Mouse (Mus musculus) c-Kit-negative CD71-positive TER-119-positive erythroid progenitor cells, embryonic 14.5 days (primary cell): Measurements from ENCODE around the gene Sec22c.

Source experiments
- DNase-seq: peaks from one replicate; pipeline ENCODE4 v3.0.0-alpha.2; 2013; ENCODE audit warnings: low read depth, low spot score

Sec22c gene

GRCm38 (mm10) chr9:121647026-121647425 is 58.3 kb downstream of the Sec22c start:
- no peak for DNase-seq

DNA sequence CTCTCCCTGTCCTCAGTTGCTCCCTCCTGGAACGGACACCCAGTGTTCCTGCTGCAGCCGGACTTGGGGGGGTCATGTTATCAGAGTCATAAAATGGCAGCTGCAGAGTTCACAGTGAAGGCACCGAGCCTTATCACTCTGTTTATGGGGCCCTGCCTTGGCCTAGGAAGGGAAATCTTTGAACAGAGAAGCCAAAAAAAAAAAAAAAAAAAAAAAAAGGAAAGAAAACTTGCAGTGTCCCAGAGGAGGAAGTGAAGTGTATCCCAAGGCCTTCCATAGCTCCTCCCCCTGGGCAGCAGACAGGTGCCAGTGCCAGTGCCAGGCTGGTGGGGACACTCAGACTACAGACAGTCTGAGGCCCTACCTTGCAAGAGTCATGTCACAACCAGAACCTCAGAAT is 60.4 kb downstream of the Sec22c start:
- DNase-seq, result no peak

DNA sequence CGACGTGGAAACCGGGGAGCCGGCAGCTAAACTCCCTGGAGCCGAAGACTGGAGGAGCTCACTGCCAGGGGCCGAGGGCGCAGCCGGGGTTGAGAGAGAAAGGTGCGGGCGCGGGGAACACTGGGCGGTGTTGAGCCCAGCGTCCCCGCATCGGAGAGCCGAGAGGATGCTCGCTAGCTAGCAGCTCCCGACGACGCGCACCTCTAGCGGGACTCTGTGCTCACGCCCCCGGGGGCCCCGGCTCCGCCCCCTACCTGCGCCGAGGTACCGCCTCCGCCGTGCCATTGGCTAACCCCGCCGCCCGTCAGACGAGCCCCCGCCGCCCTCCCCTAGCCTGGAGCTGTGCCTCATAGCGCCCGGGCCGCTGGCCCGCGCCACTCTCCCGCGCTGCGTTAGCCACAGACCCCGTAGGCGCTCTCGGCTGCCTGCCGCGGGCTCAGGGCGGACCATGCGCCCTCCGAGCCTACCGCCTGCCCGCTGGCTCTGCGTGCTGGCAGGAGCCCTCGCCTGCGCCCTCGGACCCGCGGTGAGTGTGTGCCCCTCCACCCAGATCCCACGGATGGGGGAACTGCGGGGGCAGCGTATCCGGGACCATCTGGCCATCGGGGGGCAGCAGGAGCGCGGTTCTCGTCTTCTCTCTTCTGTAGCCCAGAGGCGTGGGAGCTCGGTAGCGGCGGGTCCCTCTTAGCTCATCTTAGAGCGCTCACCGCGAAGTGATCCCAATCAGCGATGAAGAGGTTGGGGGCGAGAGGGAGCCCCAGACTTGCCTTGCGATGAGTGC is 62.7 kb downstream of the Sec22c start, which contains the start of gene Vipr1:
Gene Vipr1, plus strand, starts transcription at position 316 of the 781 bp plus-strand sequence.
- DNase-seq, result no peak

- no peak for DNase-seq
Observed at GRCm38 (mm10) chr9:121642001-121642400, 63.3 kb downstream of the Sec22c start, which contains the start of gene Lyzl4. TSS of gene Lyzl4 (minus strand) at chr9:121642096.

DNA sequence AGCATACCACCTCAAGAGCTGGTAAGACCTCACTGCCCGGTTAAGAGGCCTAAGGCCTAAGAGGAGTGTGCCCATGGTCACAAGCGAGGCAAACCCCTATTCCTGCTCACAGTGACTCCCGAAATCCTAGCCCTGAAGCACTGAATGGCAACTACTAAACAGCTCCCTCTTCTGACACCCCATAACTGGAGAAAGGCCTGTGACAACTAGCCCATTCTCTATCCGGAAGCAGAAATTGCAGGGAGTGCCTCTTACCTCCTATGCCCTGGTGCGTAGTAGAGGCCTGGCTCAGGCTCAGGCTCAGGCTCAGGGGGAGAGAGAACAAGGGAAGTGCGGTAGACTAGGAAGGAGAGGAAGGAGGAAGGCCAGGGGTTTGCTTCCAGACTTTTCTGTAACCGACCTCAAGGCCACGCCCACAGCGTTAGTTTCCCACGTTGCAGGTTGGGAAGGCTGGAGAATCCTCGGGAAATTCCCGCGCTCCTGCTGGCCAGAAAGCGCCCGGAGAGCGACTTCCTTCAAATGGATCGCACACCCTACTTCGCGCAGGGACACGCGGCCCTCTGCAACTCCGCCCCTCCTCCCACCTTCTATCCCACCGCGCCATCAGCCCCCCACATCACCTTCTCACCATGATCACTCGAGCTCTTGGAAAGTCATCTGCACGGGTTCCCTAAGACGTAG is 63.9 kb downstream of the Sec22c start:
- no peak for DNase-seq

- DNase-seq, result no peak
Observed at GRCm38 (mm10) chr9:121639790-121640189, 65.5 kb downstream of the Sec22c start.

DNA sequence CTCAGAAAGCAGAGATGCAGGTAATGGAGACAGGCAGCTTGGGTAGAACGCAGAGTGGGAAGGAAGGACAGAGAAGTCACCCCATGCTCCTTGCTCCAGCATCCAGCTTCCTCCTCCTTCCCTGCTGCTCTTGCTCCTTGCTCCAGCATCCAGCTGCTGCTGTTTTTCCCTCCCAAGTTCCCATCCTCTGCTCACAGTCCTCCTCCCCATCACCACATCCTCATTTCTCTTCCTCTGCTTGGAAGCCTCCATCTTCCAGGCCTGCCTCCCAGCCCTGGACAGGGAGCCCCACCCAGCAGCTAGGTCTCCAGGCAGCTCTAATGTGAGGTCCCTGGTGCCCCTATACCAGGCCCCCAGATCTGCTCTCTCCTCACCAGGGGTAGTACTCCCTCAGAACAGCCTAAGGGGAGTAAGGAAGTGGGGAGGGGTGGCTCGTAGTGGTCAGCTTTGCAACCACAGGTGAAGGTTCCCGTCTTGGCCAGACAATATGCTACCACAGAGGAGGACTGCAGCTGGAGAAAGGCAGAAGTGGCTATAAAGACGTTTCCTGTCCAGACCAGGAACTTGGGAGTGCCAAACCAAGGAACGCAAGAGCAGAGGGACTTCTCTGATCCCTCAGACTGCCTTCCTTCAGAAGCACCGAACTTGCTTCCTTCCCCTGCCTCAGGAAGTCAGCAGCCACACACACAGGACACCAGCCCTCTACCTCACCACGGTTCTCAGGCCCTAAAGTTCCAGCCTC is 69.3 kb downstream of the Sec22c start:
- DNase-seq, result no peak

- DNase-seq, result no peak
Observed at GRCm38 (mm10) chr9:121633306-121633705, 72.0 kb downstream of the Sec22c start.

- no peak for DNase-seq
Observed at GRCm38 (mm10) chr9:121632891-121633290, 72.4 kb downstream of the Sec22c start.

GRCm38 (mm10) chr9:121631946-121632345 is 73.3 kb downstream of the Sec22c start:
- DNase-seq, result no peak

GRCm38 (mm10) chr9:121630627-121631026 is 74.7 kb downstream of the Sec22c start:
- no peak for DNase-seq
